Mouse (Mus musculus) gastrocnemius, postnatal 10 days (tissue): ENCODE measurements around the gene 2300003K06Rik. TPM values are rescaled to one million over a fixed set of nuclear protein-coding genes. Genes with fewer than 3 reads are reported as not detected.
"Not testable (repeated sequence)": the region's sequence is repeated elsewhere in the genome, so short reads cannot be mapped to it uniquely, and the experiment has no call there.

Experiments
- DNase-seq: peaks from one replicate; pipeline ENCODE4 v3.0.0; 2021; ENCODE audit warnings: mixed read lengths
- long read RNA-seq, 2 experiments: library from polyadenylated mRNA; stranded (forward); transcript quantifications; one replicate each; pipeline ENCODE4 v2.0.0; 2021
- total RNA-seq, 2 experiments: library from RNA; stranded (reverse); gene quantifications; 2 replicates each; pipeline ENCODE4 v1.2.3; 2021

2300003K06Rik gene
- not detected for total RNA-seq
- long read RNA-seq, experiment 1, result 0 reads
- long read RNA-seq, experiment 2, result 0 reads

- DNase-seq, result no peak
Observed at GRCm38 (mm10) chr11:99837966-99838365, at the start of gene 2300003K06Rik. 2300003K06Rik (minus strand) TSS chr11:99838066.

GRCm38 (mm10) chr11:99878887-99879286 lies 41.0 kb upstream of the 2300003K06Rik start, which contains the start of gene Gm11567:
Gm11567 (plus strand) TSS chr11:99879187.
- DNase-seq, result not testable (repeated sequence)

- DNase-seq, result not testable (repeated sequence)
Observed at GRCm38 (mm10) chr11:99873089-99873488, 35.2 kb upstream of the 2300003K06Rik start, which contains the start of gene Krtap9-1. Krtap9-1 (plus strand) TSS chr11:99873389.

- not testable (repeated sequence) for DNase-seq
Observed at GRCm38 (mm10) chr11:99864176-99864575, 26.3 kb upstream of the 2300003K06Rik start, which contains the start of gene Gm11559. Gm11559 (plus strand) TSS chr11:99864476.

- DNase-seq, result no peak
Observed at GRCm38 (mm10) chr11:99858761-99859160, 20.9 kb upstream of the 2300003K06Rik start.

- no peak for DNase-seq
Observed at GRCm38 (mm10) chr11:99857617-99858016, 19.8 kb upstream of the 2300003K06Rik start, which contains the start of gene Gm11568. Gm11568 (plus strand) TSS chr11:99857917.

- no peak for DNase-seq
Observed at GRCm38 (mm10) chr11:99854121-99854520, 16.3 kb upstream of the 2300003K06Rik start.

GRCm38 (mm10) chr11:99851508-99851907 lies 13.6 kb upstream of the 2300003K06Rik start, which contains the start of gene Krtap4-16:
Krtap4-16 (minus strand) TSS chr11:99851608.
- DNase-seq, result no peak

- no peak for DNase-seq
Observed at GRCm38 (mm10) chr11:99846746-99847145, 8.9 kb upstream of the 2300003K06Rik start.

GRCm38 (mm10) chr11:99842185-99842584 lies 4.3 kb upstream of the 2300003K06Rik start:
- DNase-seq, result no peak

GRCm38 (mm10) chr11:99815566-99815965 lies 22.3 kb downstream of the 2300003K06Rik start, which contains the start of gene Gm11564:
Gm11564 (minus strand) TSS chr11:99815666.
- DNase-seq, result not testable (repeated sequence)

GRCm38 (mm10) chr11:99809792-99810191 lies 28.1 kb downstream of the 2300003K06Rik start, which contains the start of gene Krtap4-13:
Krtap4-13 (minus strand) TSS chr11:99809892.
- DNase-seq, result not testable (repeated sequence)

GRCm38 (mm10) chr11:99804346-99804745 lies 33.5 kb downstream of the 2300003K06Rik start, which contains the start of gene Gm11554:
Gm11554 (minus strand) TSS chr11:99804446.
- not testable (repeated sequence) for DNase-seq

- DNase-seq, result not testable (repeated sequence)
Observed at GRCm38 (mm10) chr11:99798832-99799231, 39.0 kb downstream of the 2300003K06Rik start, which contains the start of gene Gm11569. Gm11569 (minus strand) TSS chr11:99798932.

- DNase-seq, result no peak
Observed at GRCm38 (mm10) chr11:99793367-99793766, 44.5 kb downstream of the 2300003K06Rik start, which contains the start of gene Gm11596. Gm11596 (minus strand) TSS chr11:99793467.

Other genes starting within 250 kb of the 2300003K06Rik start
- not detected for gene Krtap1-3, start 246.7 kb downstream of the 2300003K06Rik start, total RNA-seq
- not detected for gene Krtap9-3, start 240.0 kb downstream of the 2300003K06Rik start, total RNA-seq
- gene Gm11938, start 234.8 kb downstream of the 2300003K06Rik start, total RNA-seq, result not detected
- gene Gm11937, start 227.9 kb downstream of the 2300003K06Rik start, total RNA-seq, result not detected
- gene Krtap2-4, start 223.2 kb downstream of the 2300003K06Rik start, total RNA-seq, result not detected
- gene Gm11562, start 217.6 kb downstream of the 2300003K06Rik start, total RNA-seq, result not detected
- not detected for gene Krtap4-1, start 209.8 kb downstream of the 2300003K06Rik start, total RNA-seq
- not detected for gene Krtap4-2, start 203.0 kb downstream of the 2300003K06Rik start, total RNA-seq
- gene Krtap4-7, start 194.0 kb downstream of the 2300003K06Rik start, total RNA-seq, result not detected
- not detected for gene Gm11555, start 187.8 kb downstream of the 2300003K06Rik start, total RNA-seq
- gene Gm11563, start 179.1 kb downstream of the 2300003K06Rik start, total RNA-seq, result not detected
- not detected for gene Krtap4-6, start 172.1 kb downstream of the 2300003K06Rik start, total RNA-seq
- not detected for gene Gm14190, start 147.3 kb downstream of the 2300003K06Rik start, total RNA-seq
- not detected for gene Gm14180, start 103.8 kb downstream of the 2300003K06Rik start, total RNA-seq
- gene Gm11595, start 65.2 kb downstream of the 2300003K06Rik start, total RNA-seq, result not detected
- not detected for gene Krtap4-8, start 57.4 kb downstream of the 2300003K06Rik start, total RNA-seq
- under 1 TPM in 1 of 2 experiments, not detected in 1; 0.23 TPM for gene Krtap4-9, start 52.9 kb downstream of the 2300003K06Rik start, total RNA-seq
- not detected for gene Gm11596, start 44.6 kb downstream of the 2300003K06Rik start, total RNA-seq
- gene Gm11569, start 39.1 kb downstream of the 2300003K06Rik start, total RNA-seq, result not detected
- not detected for gene Gm11554, start 33.6 kb downstream of the 2300003K06Rik start, total RNA-seq
- not detected for gene Krtap4-13, start 28.2 kb downstream of the 2300003K06Rik start, total RNA-seq
- gene Gm11564, start 22.4 kb downstream of the 2300003K06Rik start, total RNA-seq, result not detected
- gene Krtap4-16, start 13.5 kb upstream of the 2300003K06Rik start, total RNA-seq, result not detected
- gene Gm11568, start 19.9 kb upstream of the 2300003K06Rik start, total RNA-seq, result not detected
- not detected for gene Gm11559, start 26.4 kb upstream of the 2300003K06Rik start, total RNA-seq
- not detected for gene Krtap9-1, start 35.3 kb upstream of the 2300003K06Rik start, total RNA-seq
- not detected for gene Gm11567, start 41.1 kb upstream of the 2300003K06Rik start, total RNA-seq
- not detected for gene Krtap31-1, start 69.9 kb upstream of the 2300003K06Rik start, total RNA-seq
- not detected for gene Gm11565, start 76.7 kb upstream of the 2300003K06Rik start, total RNA-seq
- not detected for gene Krtap31-2, start 98.2 kb upstream of the 2300003K06Rik start, total RNA-seq
- gene Krtap9-5, start 110.4 kb upstream of the 2300003K06Rik start, total RNA-seq, result not detected
- not detected for gene Krtap29-1, start 141.0 kb upstream of the 2300003K06Rik start, total RNA-seq
- gene Krtap16-1, start 148.5 kb upstream of the 2300003K06Rik start, total RNA-seq, result not detected
- gene Krtap17-1, start 155.9 kb upstream of the 2300003K06Rik start, total RNA-seq, result not detected
- gene Krt33a, start 178.1 kb upstream of the 2300003K06Rik start, total RNA-seq, result not detected
- under 1 TPM; 0.38 to 0.45 TPM for gene Krt33b, start 191.8 kb upstream of the 2300003K06Rik start, total RNA-seq
- not detected for gene Krt34, start 203.5 kb upstream of the 2300003K06Rik start, total RNA-seq
- not detected for gene Krt31, start 212.5 kb upstream of the 2300003K06Rik start, total RNA-seq